Mouse (Mus musculus): ENCODE measurements around the gene Sptssa. TPM values are rescaled to one million over a fixed set of nuclear protein-coding genes. Genes with fewer than 3 reads are reported as not detected.

The Sptssa gene
- polyA plus RNA-seq, 1 experiment from 2014 or later = 200 TPM

- peak overlapping the region; percentile 67; the same call in 1 of the 2 replicates for H3K4me2 ChIP-seq
- H3K36me3 ChIP-seq = peaks cover 8% of the 10 kb centered on the region; the same call in 1 of the 2 replicates
- no peak overlapping the region for H3K4me3 ChIP-seq
- no peak overlapping the region for H3K27ac ChIP-seq
- H3K9me3 ChIP-seq = no peaks in the 10 kb centered on the region
- WGBS = 40% methylated on average over 4 of the region's 4 CpGs
- peaks cover 17% of the 10 kb centered on the region for H3K4me1 ChIP-seq
- H3K27me3 ChIP-seq = no peaks in the 10 kb centered on the region
- ATAC-seq (ENCODE audit: borderline replicate concordance, extremely low read depth, low FRiP score, low TSS enrichment) = no peak
- H3K9ac ChIP-seq = no peak overlapping the region
Measured at GRCm38 (mm10) chr12:54654141-54654540, 2.2 kb downstream of the Sptssa start.

- H3K9ac ChIP-seq = no peak overlapping the region
- H3K4me2 ChIP-seq = peak overlapping the region; percentile 28
- 66% methylated on average over 12 of the region's 12 CpGs for WGBS
- no peaks in the 10 kb centered on the region for H3K27me3 ChIP-seq
- peaks cover 14% of the 10 kb centered on the region; the same call in 1 of the 2 replicates for H3K36me3 ChIP-seq
- no peaks in the 10 kb centered on the region for H3K9me3 ChIP-seq
- H3K4me1 ChIP-seq = peaks cover 17% of the 10 kb centered on the region
- no peak overlapping the region for H3K4me3 ChIP-seq
- H3K27ac ChIP-seq = no peak overlapping the region
- no peak for ATAC-seq (ENCODE audit: borderline replicate concordance, extremely low read depth, low FRiP score, low TSS enrichment)
Measured at GRCm38 (mm10) chr12:54652346-54652745, 4.0 kb downstream of the Sptssa start.

GRCm38 (mm10) chr12:54651820-54652219 lies 4.6 kb downstream of the Sptssa start:
- H3K4me1 ChIP-seq = peaks cover 17% of the 10 kb centered on the region
- WGBS = 48% methylated on average over 8 of the region's 8 CpGs
- H3K27ac ChIP-seq = peak overlapping the region; percentile 37; the same call in 1 of the 2 replicates
- H3K9ac ChIP-seq = no peak overlapping the region
- no peak overlapping the region for H3K4me3 ChIP-seq
- peak overlapping the region; percentile 28 for H3K4me2 ChIP-seq
- peaks cover 18% of the 10 kb centered on the region; the same call in 1 of the 2 replicates for H3K36me3 ChIP-seq
- no peaks in the 10 kb centered on the region for H3K27me3 ChIP-seq
- no peak for ATAC-seq (ENCODE audit: borderline replicate concordance, extremely low read depth, low FRiP score, low TSS enrichment)
- no peaks in the 10 kb centered on the region for H3K9me3 ChIP-seq

GRCm38 (mm10) chr12:54651158-54651557 lies 5.2 kb downstream of the Sptssa start:
- no peak overlapping the region for H3K4me3 ChIP-seq
- no peaks in the 10 kb centered on the region for H3K27me3 ChIP-seq
- 45% methylated on average over 1 of the region's 1 CpGs for WGBS
- no peak for ATAC-seq (ENCODE audit: borderline replicate concordance, extremely low read depth, low FRiP score, low TSS enrichment)
- H3K4me1 ChIP-seq = peaks cover 17% of the 10 kb centered on the region
- peaks cover 24% of the 10 kb centered on the region; the same call in 1 of the 2 replicates for H3K36me3 ChIP-seq
- H3K4me2 ChIP-seq = no peak overlapping the region
- H3K9ac ChIP-seq = no peak overlapping the region
- no peaks in the 10 kb centered on the region for H3K9me3 ChIP-seq
- no peak overlapping the region for H3K27ac ChIP-seq

GRCm38 (mm10) chr12:54644947-54645346 lies 11.4 kb downstream of the Sptssa start:
- no peak overlapping the region for H3K4me3 ChIP-seq
- no peak overlapping the region for H3K4me2 ChIP-seq
- no peak overlapping the region for H3K27ac ChIP-seq
- H3K36me3 ChIP-seq = peaks cover 17% of the 10 kb centered on the region; the same call in 1 of the 2 replicates
- H3K27me3 ChIP-seq = no peaks in the 10 kb centered on the region
- no peak for ATAC-seq (ENCODE audit: borderline replicate concordance, extremely low read depth, low FRiP score, low TSS enrichment)
- WGBS = 80% methylated on average over 2 of the region's 2 CpGs
- no peaks in the 10 kb centered on the region for H3K4me1 ChIP-seq
- no peaks in the 10 kb centered on the region for H3K9me3 ChIP-seq
- H3K9ac ChIP-seq = no peak overlapping the region

- no peak for ATAC-seq (ENCODE audit: borderline replicate concordance, extremely low read depth, low FRiP score, low TSS enrichment)
- Histone ChIP-seq H3K4me3 (no peak overlapping the region), H3K9me3 (no peaks in the 10 kb centered on the region), H3K36me3 (peaks cover 14% of the 10 kb centered on the region; the same call in 1 of the 2 replicates), H3K27me3 (no peaks in the 10 kb centered on the region), H3K9ac (no peak overlapping the region), H3K4me1 (no peaks in the 10 kb centered on the region), H3K27ac (no peak overlapping the region), H3K4me2 (no peak overlapping the region)
- 32% methylated on average over 5 of the region's 5 CpGs for WGBS
Measured at GRCm38 (mm10) chr12:54643320-54643892, 13.0 kb downstream of the Sptssa start.

- H3K4me3 ChIP-seq = no peak overlapping the region
- no peaks in the 10 kb centered on the region for H3K4me1 ChIP-seq
- H3K4me2 ChIP-seq = no peak overlapping the region
- peaks cover 3% of the 10 kb centered on the region; the same call in 1 of the 2 replicates for H3K36me3 ChIP-seq
- no peaks in the 10 kb centered on the region for H3K27me3 ChIP-seq
- no peak for ATAC-seq (ENCODE audit: borderline replicate concordance, extremely low read depth, low FRiP score, low TSS enrichment)
- no peak overlapping the region for H3K9ac ChIP-seq
- H3K27ac ChIP-seq = no peak overlapping the region
- no peaks in the 10 kb centered on the region for H3K9me3 ChIP-seq
- 93% methylated on average over 4 of the region's 4 CpGs for WGBS
Measured at GRCm38 (mm10) chr12:54641374-54641773, 15.0 kb downstream of the Sptssa start.

GRCm38 (mm10) chr12:54640259-54640658 lies 16.1 kb downstream of the Sptssa start:
- 76% methylated on average over 6 of the region's 6 CpGs for WGBS
- no peak overlapping the region for H3K4me2 ChIP-seq
- no peak overlapping the region for H3K4me3 ChIP-seq
- no peaks in the 10 kb centered on the region for H3K36me3 ChIP-seq
- no peak for ATAC-seq (ENCODE audit: borderline replicate concordance, extremely low read depth, low FRiP score, low TSS enrichment)
- H3K9me3 ChIP-seq = no peaks in the 10 kb centered on the region
- H3K9ac ChIP-seq = no peak overlapping the region
- no peaks in the 10 kb centered on the region for H3K27me3 ChIP-seq
- H3K4me1 ChIP-seq = no peaks in the 10 kb centered on the region
- H3K27ac ChIP-seq = no peak overlapping the region

- H3K4me3 ChIP-seq = no peak overlapping the region
- H3K4me1 ChIP-seq = no peaks in the 10 kb centered on the region
- no peak overlapping the region for H3K4me2 ChIP-seq
- H3K9ac ChIP-seq = no peak overlapping the region
- H3K27me3 ChIP-seq = no peaks in the 10 kb centered on the region
- H3K27ac ChIP-seq = no peak overlapping the region
- WGBS = 56% methylated on average over 1 of the region's 1 CpGs
- no peaks in the 10 kb centered on the region for H3K36me3 ChIP-seq
- H3K9me3 ChIP-seq = no peaks in the 10 kb centered on the region
- no peak for ATAC-seq (ENCODE audit: borderline replicate concordance, extremely low read depth, low FRiP score, low TSS enrichment)
Measured at GRCm38 (mm10) chr12:54637033-54637432, 19.3 kb downstream of the Sptssa start.

GRCm38 (mm10) chr12:54632141-54632540 lies 24.2 kb downstream of the Sptssa start:
- WGBS = 76% methylated on average over 2 of the region's 2 CpGs
- no peak for ATAC-seq (ENCODE audit: borderline replicate concordance, extremely low read depth, low FRiP score, low TSS enrichment)

GRCm38 (mm10) chr12:54621942-54622341 lies 34.4 kb downstream of the Sptssa start:
- H3K36me3 ChIP-seq = no peaks in the 10 kb centered on the region
- no peak for ATAC-seq (ENCODE audit: borderline replicate concordance, extremely low read depth, low FRiP score, low TSS enrichment)
- no peaks in the 10 kb centered on the region for H3K9me3 ChIP-seq
- H3K9ac ChIP-seq = no peak overlapping the region
- no peaks in the 10 kb centered on the region for H3K4me1 ChIP-seq
- H3K27me3 ChIP-seq = no peaks in the 10 kb centered on the region
- no peak overlapping the region for H3K4me2 ChIP-seq
- WGBS = 91% methylated on average over 2 of the region's 2 CpGs
- H3K27ac ChIP-seq = no peak overlapping the region
- no peak overlapping the region for H3K4me3 ChIP-seq

More at GRCm38 (mm10) chr12:54632141-54632540, 24.2 kb downstream of the Sptssa start:
- H3K27me3 ChIP-seq = no peaks in the 10 kb centered on the region
- H3K4me3 ChIP-seq = no peak overlapping the region
- no peaks in the 10 kb centered on the region for H3K9me3 ChIP-seq
- H3K36me3 ChIP-seq = no peaks in the 10 kb centered on the region
- H3K4me2 ChIP-seq = no peak overlapping the region
- H3K27ac ChIP-seq = no peak overlapping the region
- no peak overlapping the region for H3K9ac ChIP-seq
- no peaks in the 10 kb centered on the region for H3K4me1 ChIP-seq

GRCm38 (mm10) chr12:54620042-54620705 lies 36.2 kb downstream of the Sptssa start:
- no peaks in the 10 kb centered on the region for H3K36me3 ChIP-seq
- H3K4me2 ChIP-seq = no peak overlapping the region
- no peak overlapping the region for H3K4me3 ChIP-seq
- no peak overlapping the region for H3K27ac ChIP-seq
- H3K9me3 ChIP-seq = no peaks in the 10 kb centered on the region
- no peaks in the 10 kb centered on the region for H3K27me3 ChIP-seq
- 88% methylated on average over 13 of the region's 13 CpGs for WGBS
- no peaks in the 10 kb centered on the region for H3K4me1 ChIP-seq
- no peak overlapping the region for H3K9ac ChIP-seq
- no peak for ATAC-seq (ENCODE audit: borderline replicate concordance, extremely low read depth, low FRiP score, low TSS enrichment)
